Mouse (Mus musculus): ENCODE data around the gene Actb.

GRCm38 (mm10) chr5:142878570-142878969 is 28.0 kb downstream of the Actb start:
- no peak for TF ChIP-seq POLR2A (IDR thresholded peaks at IDR 0.05; ENCODE audit: control insufficient read depth, low read depth, low read length)
- TF ChIP-seq CTCF (IDR thresholded peaks at IDR 0.05; ENCODE audit: control insufficient read depth, insufficient read depth, insufficient replicate concordance, low read depth, low read length): no peak

Data from testis, adult 2 months (tissue).